Mouse (Mus musculus): ENCODE data around the gene Gpr180. TPM values are rescaled to one million over a fixed set of nuclear protein-coding genes. Genes with fewer than 3 reads are reported as not detected.
"Not testable (repeated sequence)": the region's sequence is repeated elsewhere in the genome, so short reads cannot be mapped to it uniquely, and the experiment has no call there.

Gene Gpr180
- 10 to 100 TPM; 20.3 to 21.1 TPM for total RNA-seq (2021)

DNA sequence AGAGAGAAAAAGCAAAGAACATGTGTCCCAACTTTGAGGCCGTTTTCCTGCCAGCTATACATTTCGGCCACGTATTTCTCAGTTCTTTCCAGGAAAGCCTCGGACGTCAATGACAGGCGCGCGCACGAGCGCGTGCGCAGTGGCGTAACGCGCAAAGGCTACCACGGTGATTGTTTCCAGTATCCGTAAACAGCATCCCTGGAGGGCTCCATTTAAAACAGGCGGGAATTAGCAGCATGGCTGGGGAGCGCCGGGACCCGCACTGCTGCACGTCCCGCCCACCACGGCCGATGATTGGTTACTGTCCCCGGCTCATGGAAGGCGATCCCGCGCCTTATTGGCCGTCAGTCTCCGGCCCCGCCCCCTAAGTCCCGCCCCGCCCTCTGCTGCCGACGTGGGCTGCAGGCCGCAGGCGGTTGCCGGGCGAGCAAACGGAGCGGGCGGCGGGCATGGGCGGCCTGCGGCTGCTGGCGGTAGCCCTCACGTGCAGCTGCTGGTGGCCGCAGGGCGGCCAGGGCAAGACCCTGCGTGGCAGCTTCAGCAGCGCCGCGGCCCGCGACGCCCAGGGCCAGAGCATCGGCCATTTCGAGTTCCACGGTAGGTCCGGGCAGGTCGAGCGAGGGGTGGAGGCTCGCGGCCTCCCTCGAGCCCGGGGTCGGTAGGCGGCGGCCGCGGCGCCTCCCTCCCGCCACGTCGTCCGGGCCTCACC lies at the start of gene Gpr180:
Gene Gpr180, plus strand, starts transcription at position 415 of the 709 bp plus-strand sequence.
- peak; percentile 91 for DNase-seq (ENCODE audit: low spot score)
- intact Hi-C loops (cut with DNase I) = no loop called here

GRCm38 (mm10) chr14:118088437-118089207 lies 48.3 kb upstream of the Gpr180 start:
- no peak for DNase-seq (ENCODE audit: low spot score)
- intact Hi-C loops (cut with DNase I) = loop anchor here (2.0 kb wide), 1 partner anchor 44 kb away; the partner anchor contains the start of gene Tgds

DNA sequence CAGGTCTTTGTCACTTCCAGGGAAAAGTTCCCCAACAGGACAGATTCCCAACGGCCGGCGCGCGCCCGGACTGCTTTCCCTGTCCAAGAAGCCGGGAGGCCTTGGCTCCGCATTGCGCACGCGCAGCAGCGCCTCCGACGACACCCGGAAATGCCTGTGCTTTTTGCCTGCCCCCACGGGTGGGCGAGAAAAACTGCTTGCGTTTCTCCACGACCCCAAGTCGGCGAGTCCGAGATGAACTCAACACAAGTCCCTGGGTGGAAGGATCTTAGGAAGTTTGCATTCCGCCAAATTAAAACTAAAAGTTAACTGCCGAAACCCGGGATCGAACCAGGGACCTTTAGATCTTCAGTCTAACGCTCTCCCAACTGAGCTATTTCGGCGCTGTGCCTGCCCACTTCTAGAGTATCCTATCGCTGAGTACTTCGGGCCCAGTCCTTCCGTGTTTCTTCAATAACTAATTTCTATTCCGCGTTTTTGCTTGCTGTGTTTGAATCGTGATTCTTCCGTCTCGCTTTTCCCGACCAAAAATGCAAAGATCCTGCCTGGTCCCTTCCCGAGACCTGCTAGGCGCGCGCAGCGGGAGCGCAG lies 47.6 kb upstream of the Gpr180 start:
- intact Hi-C loops (cut with DNase I) = loop anchor here (2.0 kb wide), 1 partner anchor 43 kb away; the partner anchor contains the start of gene Tgds
- peak; percentile 85 for DNase-seq (ENCODE audit: low spot score)

DNA sequence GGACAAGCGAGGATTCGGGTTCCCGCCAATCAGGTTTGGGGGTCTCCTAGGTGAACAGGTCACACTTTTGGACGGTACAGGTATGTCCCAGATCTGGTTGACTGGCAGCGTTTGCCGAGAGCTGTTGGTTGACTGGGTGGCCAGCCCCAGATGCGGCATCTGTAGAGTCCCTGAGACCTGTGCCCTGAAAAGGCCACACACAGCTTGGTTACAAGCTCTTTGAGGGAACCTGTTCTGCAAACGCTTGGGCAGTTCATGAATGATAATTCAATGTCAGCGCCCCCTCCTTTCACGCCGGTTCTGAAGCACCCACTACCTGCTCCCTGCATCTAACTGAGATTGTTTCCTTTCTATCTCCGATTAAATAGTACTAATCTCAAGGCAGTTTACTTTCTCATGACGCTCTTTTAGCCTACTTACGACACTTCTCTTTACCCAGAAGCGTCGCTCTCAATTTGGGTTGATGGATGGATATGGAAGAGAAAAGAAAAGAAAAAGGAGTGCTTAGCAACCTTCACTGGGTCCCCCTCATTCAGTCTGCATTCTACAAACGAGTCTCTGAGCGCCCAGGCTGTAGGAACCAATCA lies 47.1 kb upstream of the Gpr180 start:
- DNase-seq (ENCODE audit: low spot score) = no peak
- intact Hi-C loops (cut with DNase I) = loop anchor here (2.0 to 5.0 kb wide), 3 partner anchors 43 to 83 kb away; partner anchors contain the start of gene Tgds

DNA sequence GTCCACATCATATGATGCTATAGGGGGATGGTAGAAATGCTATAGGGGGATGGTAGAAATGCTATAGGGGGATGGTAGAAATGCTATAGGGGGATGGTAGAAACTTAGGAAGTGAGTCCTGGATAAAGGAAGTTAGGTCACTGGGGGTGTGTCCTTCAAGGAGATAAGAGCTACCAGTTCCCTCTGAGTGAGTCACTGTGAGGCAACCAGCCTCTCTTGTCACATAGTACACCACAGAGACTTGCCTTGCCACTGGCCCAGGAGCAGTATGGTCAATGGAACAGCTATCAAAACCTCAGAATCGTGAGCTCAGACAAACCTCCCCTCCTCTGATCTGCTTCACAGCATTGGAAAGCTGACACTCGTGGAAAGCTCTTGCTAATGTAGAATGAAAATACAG lies 38.7 kb upstream of the Gpr180 start:
- no peak for DNase-seq (ENCODE audit: low spot score)
- intact Hi-C loops (cut with DNase I) = no loop called here

- intact Hi-C loops (cut with DNase I) = no loop called here
Measured at GRCm38 (mm10) chr14:118101227-118101990, 35.5 kb upstream of the Gpr180 start.

GRCm38 (mm10) chr14:118107479-118107878 lies 29.5 kb upstream of the Gpr180 start:
- DNase-seq (ENCODE audit: low spot score); intact Hi-C loops (cut with DNase I): not testable (repeated sequence)

More at GRCm38 (mm10) chr14:118101227-118101990, 35.5 kb upstream of the Gpr180 start:
- DNase-seq (ENCODE audit: low spot score) = no peak

DNA sequence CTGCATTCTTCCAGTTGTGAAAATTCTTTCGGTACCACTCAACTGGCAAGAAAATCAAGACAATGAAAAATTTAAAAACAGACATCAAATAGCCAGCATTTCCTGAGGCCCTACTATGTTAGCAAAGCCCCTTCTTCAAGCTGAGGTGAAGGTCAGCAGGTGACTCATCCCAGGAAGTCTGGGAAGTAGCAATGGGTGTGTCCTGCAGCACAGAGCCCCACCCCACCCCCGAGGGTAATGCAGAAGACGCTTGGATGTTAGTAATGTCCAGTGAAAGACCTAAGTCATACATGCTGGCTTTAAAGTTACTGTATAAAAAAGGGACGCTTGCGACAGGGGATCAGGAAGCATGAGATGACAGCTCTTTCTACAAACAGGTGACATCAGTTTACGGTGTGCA lies 23.8 kb upstream of the Gpr180 start:
- no peak for DNase-seq (ENCODE audit: low spot score)
- intact Hi-C loops (cut with DNase I) = no loop called here

DNA sequence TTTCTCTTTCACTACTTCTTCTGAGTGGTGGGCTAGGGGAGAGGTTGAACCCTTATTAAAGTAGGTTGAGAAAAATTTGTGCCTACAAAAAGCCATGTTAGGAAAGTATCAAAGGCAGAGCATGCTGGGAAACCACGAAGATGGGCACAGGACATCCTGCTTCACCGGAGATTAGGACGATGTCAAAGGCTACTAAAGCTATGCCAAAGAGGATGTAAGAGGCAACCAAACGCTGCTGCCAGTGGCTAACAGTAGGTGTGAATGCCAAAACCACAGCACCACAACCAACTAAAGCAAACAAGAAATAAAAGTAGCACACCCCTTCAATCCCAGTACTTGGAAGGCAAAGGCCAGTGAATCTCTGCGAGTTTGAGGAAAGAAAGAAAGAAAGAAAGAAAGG lies 12.8 kb upstream of the Gpr180 start:
- intact Hi-C loops (cut with DNase I) = no loop called here
- DNase-seq (ENCODE audit: low spot score) = no peak

- DNase-seq (ENCODE audit: low spot score) = no peak
- intact Hi-C loops (cut with DNase I) = no loop called here
Measured at GRCm38 (mm10) chr14:118124771-118125170, 12.2 kb upstream of the Gpr180 start.

GRCm38 (mm10) chr14:118126301-118126700 lies 10.7 kb upstream of the Gpr180 start:
- no peak for DNase-seq (ENCODE audit: low spot score)
- intact Hi-C loops (cut with DNase I) = no loop called here

DNA sequence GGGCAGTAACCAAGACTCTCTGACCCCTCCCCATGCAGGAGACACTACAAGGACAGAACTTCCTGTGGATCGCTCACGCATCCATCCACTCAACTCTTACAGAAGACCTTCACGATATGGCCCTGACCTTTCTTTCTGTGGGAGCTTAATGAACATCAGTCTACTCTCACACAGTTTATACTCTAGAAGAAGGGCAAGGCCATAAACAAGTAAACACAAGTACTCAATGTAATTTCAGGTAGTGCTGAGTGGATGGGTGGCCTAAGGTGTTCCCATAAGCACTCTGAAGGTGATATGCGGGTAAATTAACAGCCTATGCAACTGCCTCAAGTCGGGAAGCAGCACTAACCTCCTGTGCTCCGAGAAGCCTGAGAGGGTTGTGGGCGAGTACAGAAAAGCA lies 5.5 kb upstream of the Gpr180 start:
- DNase-seq (ENCODE audit: low spot score) = no peak
- intact Hi-C loops (cut with DNase I) = no loop called here

- intact Hi-C loops (cut with DNase I) = loop anchor here (2.0 kb wide), 1 partner anchor 43 kb away; no protein-coding TSS in a partner anchor
- DNase-seq (ENCODE audit: low spot score) = no peak
Measured at GRCm38 (mm10) chr14:118131931-118132641, 4.9 kb upstream of the Gpr180 start.

DNA sequence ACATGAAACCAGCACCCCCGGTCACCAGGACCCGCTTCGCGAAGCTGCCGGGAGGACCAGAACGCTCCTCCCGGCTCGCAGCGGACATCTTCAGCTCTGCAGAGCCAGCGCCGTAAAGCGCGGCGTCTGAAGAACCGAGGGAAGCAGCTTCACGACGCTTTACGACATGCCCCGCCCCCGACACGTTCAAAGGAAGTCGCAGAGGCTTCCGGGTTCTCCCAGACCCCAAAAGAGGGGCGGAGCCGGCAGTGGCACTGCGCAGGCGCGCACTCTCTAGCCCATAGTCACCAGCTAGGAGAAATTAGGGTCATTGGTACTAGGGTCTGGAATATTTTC lies 4.3 kb upstream of the Gpr180 start, which contains the start of gene Tgds:
Gene Tgds, minus strand, starts transcription at position 114 of the 336 bp plus-strand sequence.
- DNase-seq (ENCODE audit: low spot score) = peak; percentile 96
- intact Hi-C loops (cut with DNase I) = loop anchor here (2.0 kb wide), 1 partner anchor 44 kb away; no protein-coding TSS in a partner anchor

GRCm38 (mm10) chr14:118137487-118137886 lies 529 bp downstream of the Gpr180 start:
- intact Hi-C loops (cut with DNase I) = no loop called here
- DNase-seq (ENCODE audit: low spot score) = no peak

- intact Hi-C loops (cut with DNase I) = no loop called here
- no peak for DNase-seq (ENCODE audit: low spot score)
Measured at GRCm38 (mm10) chr14:118142283-118142682, 5.3 kb downstream of the Gpr180 start.

DNA sequence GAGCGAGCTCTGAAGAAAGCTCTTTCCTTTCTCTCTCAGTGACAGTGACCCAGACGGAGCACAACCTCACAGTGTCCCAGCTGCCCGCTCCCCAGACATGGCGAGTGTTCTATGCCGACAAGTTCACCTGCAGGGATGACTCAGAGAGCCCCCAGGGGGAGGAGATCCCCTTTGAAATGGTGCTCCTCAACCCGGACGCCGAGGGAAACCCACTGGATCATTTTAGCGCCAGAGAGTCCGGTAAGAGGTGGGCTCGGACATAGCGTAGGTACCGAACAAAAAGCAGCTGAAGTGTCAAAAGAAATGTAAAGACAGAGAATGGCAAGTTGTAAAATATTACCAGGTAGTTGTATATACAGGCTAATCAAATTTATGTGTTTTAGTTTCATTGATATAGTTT lies 11.1 kb downstream of the Gpr180 start:
- intact Hi-C loops (cut with DNase I) = loop anchor here (5.0 kb wide), 1 partner anchor 106 kb away; no protein-coding TSS in a partner anchor
- no peak for DNase-seq (ENCODE audit: low spot score)

DNA sequence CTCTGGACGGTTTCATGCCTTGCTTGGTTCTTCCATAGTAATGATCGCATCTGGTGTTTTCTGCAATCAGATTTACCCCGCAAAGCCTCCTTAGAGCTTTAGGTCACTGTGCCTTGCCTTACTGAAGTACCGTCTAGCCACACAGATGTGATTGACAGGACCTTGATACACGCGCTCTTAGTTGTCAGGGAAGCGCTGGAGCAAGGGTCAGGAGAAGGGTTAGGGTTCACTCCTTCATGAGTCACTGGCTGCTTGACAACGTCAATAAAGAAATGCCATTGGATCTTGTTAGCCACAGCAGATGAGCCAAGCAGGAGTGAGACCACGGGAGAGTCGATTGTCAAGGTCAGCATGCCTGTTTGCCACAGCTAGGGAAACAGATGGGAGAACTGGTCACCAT lies 11.6 kb downstream of the Gpr180 start:
- intact Hi-C loops (cut with DNase I) = loop anchor here (5.0 kb wide), 1 partner anchor 106 kb away; no protein-coding TSS in a partner anchor
- DNase-seq (ENCODE audit: low spot score) = no peak
